Mouse (Mus musculus) forebrain, embryonic 14.5 days (tissue): Measurements from ENCODE around the gene Ushbp1. TPM values are rescaled to one million over a fixed set of nuclear protein-coding genes. Genes with fewer than 3 reads are reported as not detected.

ENCODE experiments used
- ATAC-seq: fragments of 200-750 bp; cut with Nextera tagmentation; 2 replicates; pipeline ENCODE4 v1.8.0; 2017; ENCODE audit warnings: mild to moderate bottlenecking, moderate library complexity
- DNase-seq: peaks from one replicate; pipeline ENCODE4 v3.0.0-alpha.2; 2015; ENCODE audit warnings: low spot score
- H3K27ac ChIP-seq: fragments of 300-500 bp; sonication (generic); 2 replicates; pipeline ENCODE4 v1.5.1; 2014; ENCODE audit warnings: low read depth, mild to moderate bottlenecking, control low read depth, low read length, moderate library complexity
- H3K27me3 ChIP-seq: fragments of 300-500 bp; sonication (generic); replicated peaks from 2 replicates; pipeline ENCODE4 v1.6.1; 2014; ENCODE audit warnings: low read length, control low read depth, mixed read lengths; ENCODE audit not compliant: control insufficient read depth, insufficient read depth
- H3K36me3 ChIP-seq: fragments of 300-500 bp; sonication (generic); 2 replicates; pipeline ENCODE4 v1.6.1; 2014; ENCODE audit warnings: low read length, control low read depth; ENCODE audit not compliant: control insufficient read depth, insufficient read depth
- H3K4me1 ChIP-seq: fragments of 300-500 bp; sonication (generic); 2 replicates; pipeline ENCODE4 v1.6.1; 2014; ENCODE audit warnings: antibody characterized with exemption, low read length, control low read depth; ENCODE audit not compliant: control insufficient read depth, insufficient read depth
- H3K4me2 ChIP-seq: fragments of 300-500 bp; sonication (generic); 2 replicates; pipeline ENCODE4 v1.6.1; 2014; ENCODE audit warnings: mild to moderate bottlenecking, control low read depth, low read length
- H3K4me3 ChIP-seq: fragments of 300-500 bp; sonication (generic); 2 replicates; pipeline ENCODE4 v1.5.1; 2014; ENCODE audit warnings: low read depth, low read length, control low read depth
- H3K9ac ChIP-seq: fragments of 300-500 bp; sonication (generic); 2 replicates; pipeline ENCODE4 v1.6.1; 2014; ENCODE audit warnings: mild to moderate bottlenecking, low read length, control low read depth, moderate library complexity
- H3K9me3 ChIP-seq: fragments of 300-500 bp; sonication (generic); replicated peaks from 2 replicates; pipeline ENCODE4 v1.6.1; 2016; ENCODE audit warnings: low read length, control low read depth, mixed read lengths; ENCODE audit not compliant: control insufficient read depth
- WGBS: fragments of 180-500 bp; shearing (Covaris S2); extraction: QIAGEN DNeasy Blood & Tissue Kit; methylation state at CpG from one replicate; pipeline ENCODE4 v1.1.7; 2014; 5-methylcytosine and 5-hydroxymethylcytosine counted together
- polyA plus RNA-seq: library from polyadenylated mRNA; unstranded; fragments of >200 nt; fragmentation: Nextera tagmentation; extraction: Ambion mirVana; gene quantifications from 2 replicates; pipeline ENCODE4 v1.2.1, GENCODE M21; 2014

The Ushbp1 gene
- polyA plus RNA-seq, 1 experiment from 2014 or later: 2.8 TPM

- Histone ChIP-seq H3K4me3 (peak overlapping the region; percentile 32), H3K9me3 (no peaks in the 10 kb centered on the region), H3K4me1 (peaks cover 32% of the 10 kb centered on the region), H3K27ac (no peak overlapping the region), H3K9ac (peak overlapping the region; percentile 60), H3K36me3 (0 out of 2 replicates have a peak, but pooled peaks cover 8% of the 10 kb centered on the region), H3K27me3 (peaks cover 10% of the 10 kb centered on the region; the same call in 1 of the 2 replicates), H3K4me2 (peak overlapping the region; percentile 76)
- DNase-seq: no peak
- ATAC-seq: no peak
- 13% methylated on average over 8 of the region's 8 CpGs for WGBS
Observed at GRCm38 (mm10) chr8:71376423-71377030, 19.1 kb downstream of the Ushbp1 start.

GRCm38 (mm10) chr8:71375581-71376422 lies 19.8 kb downstream of the Ushbp1 start:
- Histone ChIP-seq H3K4me2 (peak overlapping the region; percentile 76), H3K27ac (0 out of 2 replicates have a peak overlapping the region, but pooled peaks have one; percentile 27), H3K4me3 (peak overlapping the region; percentile 32), H3K9me3 (no peaks in the 10 kb centered on the region), H3K27me3 (peaks cover 6% of the 10 kb centered on the region; the same call in 1 of the 2 replicates), H3K36me3 (0 out of 2 replicates have a peak, but pooled peaks cover 8% of the 10 kb centered on the region), H3K4me1 (peaks cover 28% of the 10 kb centered on the region), H3K9ac (peak overlapping the region; percentile 60)
- DNase-seq: peak; percentile 71
- peak; percentile 13 for ATAC-seq
- 4% methylated on average over 72 of the region's 74 CpGs for WGBS

- 80% methylated on average over 17 of the region's 17 CpGs for WGBS
- DNase-seq (no peak), ATAC-seq (no peak)
- Histone ChIP-seq H3K36me3 (peaks cover 11% of the 10 kb centered on the region; the same call in 1 of the 2 replicates), H3K27me3 (0 out of 2 replicates have a peak, but pooled peaks cover 3% of the 10 kb centered on the region), H3K4me2 (no peak overlapping the region), H3K4me3 (no peak overlapping the region), H3K4me1 (peaks cover 26% of the 10 kb centered on the region), H3K9me3 (no peaks in the 10 kb centered on the region), H3K9ac (no peak overlapping the region), H3K27ac (no peak overlapping the region)
Observed at GRCm38 (mm10) chr8:71374616-71375206, 20.9 kb downstream of the Ushbp1 start.

- Histone ChIP-seq H3K4me2 (no peak overlapping the region), H3K9ac (no peak overlapping the region), H3K4me1 (peaks cover 19% of the 10 kb centered on the region), H3K27me3 (no peaks in the 10 kb centered on the region), H3K9me3 (no peaks in the 10 kb centered on the region), H3K4me3 (no peak overlapping the region), H3K36me3 (peaks cover 23% of the 10 kb centered on the region; the same call in 1 of the 2 replicates), H3K27ac (no peak overlapping the region)
- 94% methylated on average over 3 of the region's 3 CpGs for WGBS
- DNase-seq (no peak), ATAC-seq (no peak)
Observed at GRCm38 (mm10) chr8:71373000-71373399, 22.6 kb downstream of the Ushbp1 start.

- Histone ChIP-seq H3K36me3 (peaks cover 18% of the 10 kb centered on the region; the same call in 1 of the 2 replicates), H3K4me2 (no peak overlapping the region), H3K4me1 (peaks cover 24% of the 10 kb centered on the region), H3K9ac (no peak overlapping the region), H3K9me3 (no peaks in the 10 kb centered on the region), H3K27ac (no peak overlapping the region), H3K27me3 (no peaks in the 10 kb centered on the region), H3K4me3 (no peak overlapping the region)
- no peak for DNase-seq
- WGBS: 85% methylated on average over 12 of the region's 12 CpGs
- no peak for ATAC-seq
Observed at GRCm38 (mm10) chr8:71372427-71372826, 23.2 kb downstream of the Ushbp1 start.

GRCm38 (mm10) chr8:71371236-71371848 lies 24.3 kb downstream of the Ushbp1 start, which contains the start of gene Ocel1:
Gene Ocel1, plus strand, starts transcription at chr8:71371298.
- peak within 1 kb of the TSS; percentile 75 for H3K27ac ChIP-seq
- H3K27me3 ChIP-seq: no peaks in the 10 kb centered on the region
- peaks cover 17% of the 10 kb centered on the region for H3K4me1 ChIP-seq
- H3K4me2 ChIP-seq: peak within 1 kb of the TSS; percentile 49
- ATAC-seq (peak; percentile 87), DNase-seq (peak; percentile 98)
- H3K4me3 ChIP-seq: peak within 1 kb of the TSS; percentile 60
- no peaks in the 10 kb centered on the region for H3K9me3 ChIP-seq
- H3K9ac ChIP-seq: peak within 1 kb of the TSS; percentile 60
- 1% methylated on average over 66 of the region's 68 CpGs for WGBS
- peaks cover 18% of the 10 kb centered on the region; the same call in 1 of the 2 replicates for H3K36me3 ChIP-seq

- 18% methylated on average over 5 of the region's 5 CpGs for WGBS
- H3K9me3 ChIP-seq: no peaks in the 10 kb centered on the region
- peak overlapping the region; percentile 49 for H3K4me2 ChIP-seq
- H3K27ac ChIP-seq: no peak overlapping the region; the same call in 1 of the 2 replicates
- H3K9ac ChIP-seq: peak overlapping the region; percentile 60
- ATAC-seq (no peak), DNase-seq (no peak)
- H3K27me3 ChIP-seq: no peaks in the 10 kb centered on the region
- peaks cover 12% of the 10 kb centered on the region for H3K4me1 ChIP-seq
- H3K36me3 ChIP-seq: peaks cover 18% of the 10 kb centered on the region; the same call in 1 of the 2 replicates
- H3K4me3 ChIP-seq: peak overlapping the region; percentile 60
Observed at GRCm38 (mm10) chr8:71370711-71371235, 24.8 kb downstream of the Ushbp1 start.

- WGBS: 94% methylated on average over 10 of the region's 10 CpGs
- peaks cover 10% of the 10 kb centered on the region for H3K4me1 ChIP-seq
- H3K9ac ChIP-seq: no peak overlapping the region
- H3K4me2 ChIP-seq: no peak overlapping the region
- H3K36me3 ChIP-seq: peaks cover 15% of the 10 kb centered on the region; the same call in 1 of the 2 replicates
- DNase-seq: no peak
- no peaks in the 10 kb centered on the region for H3K27me3 ChIP-seq
- no peak overlapping the region for H3K27ac ChIP-seq
- H3K4me3 ChIP-seq: no peak overlapping the region
- no peak for ATAC-seq
- no peaks in the 10 kb centered on the region for H3K9me3 ChIP-seq
Observed at GRCm38 (mm10) chr8:71369040-71369718, 26.4 kb downstream of the Ushbp1 start.
